Mouse (Mus musculus): ENCODE data around the gene Adm2. TPM values are rescaled to one million over a fixed set of nuclear protein-coding genes. Genes with fewer than 3 reads are reported as not detected.
A peak's percentile ranks its signal among the peaks of the same experiment; 100 is the strongest.

Gene Adm2
- total RNA-seq, 2 experiments from 2014 or later = not detected

DNA sequence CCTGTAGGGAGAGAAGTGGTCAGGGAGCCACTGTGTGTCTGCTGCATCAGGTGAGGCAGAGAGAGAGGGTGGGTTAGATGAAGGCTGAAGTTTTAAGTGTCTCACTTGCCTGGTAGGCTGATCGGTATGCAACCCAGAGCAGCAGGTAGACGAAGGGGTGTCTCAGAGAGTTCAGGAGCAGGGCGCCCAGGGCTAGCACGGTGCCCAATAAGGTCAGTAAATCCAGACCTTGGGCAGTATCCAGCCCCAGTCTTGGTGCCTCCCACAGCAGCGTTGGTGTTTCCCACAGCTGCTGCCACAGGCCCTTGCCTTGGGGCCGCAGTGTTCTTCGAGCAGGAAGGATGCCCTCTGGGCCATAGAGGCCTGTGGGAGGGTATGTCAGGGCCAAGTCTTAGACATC is 31.9 kb downstream of the Adm2 start:
- ATAC-seq (replicated peaks; ENCODE audit: poor library complexity) = no peak

DNA sequence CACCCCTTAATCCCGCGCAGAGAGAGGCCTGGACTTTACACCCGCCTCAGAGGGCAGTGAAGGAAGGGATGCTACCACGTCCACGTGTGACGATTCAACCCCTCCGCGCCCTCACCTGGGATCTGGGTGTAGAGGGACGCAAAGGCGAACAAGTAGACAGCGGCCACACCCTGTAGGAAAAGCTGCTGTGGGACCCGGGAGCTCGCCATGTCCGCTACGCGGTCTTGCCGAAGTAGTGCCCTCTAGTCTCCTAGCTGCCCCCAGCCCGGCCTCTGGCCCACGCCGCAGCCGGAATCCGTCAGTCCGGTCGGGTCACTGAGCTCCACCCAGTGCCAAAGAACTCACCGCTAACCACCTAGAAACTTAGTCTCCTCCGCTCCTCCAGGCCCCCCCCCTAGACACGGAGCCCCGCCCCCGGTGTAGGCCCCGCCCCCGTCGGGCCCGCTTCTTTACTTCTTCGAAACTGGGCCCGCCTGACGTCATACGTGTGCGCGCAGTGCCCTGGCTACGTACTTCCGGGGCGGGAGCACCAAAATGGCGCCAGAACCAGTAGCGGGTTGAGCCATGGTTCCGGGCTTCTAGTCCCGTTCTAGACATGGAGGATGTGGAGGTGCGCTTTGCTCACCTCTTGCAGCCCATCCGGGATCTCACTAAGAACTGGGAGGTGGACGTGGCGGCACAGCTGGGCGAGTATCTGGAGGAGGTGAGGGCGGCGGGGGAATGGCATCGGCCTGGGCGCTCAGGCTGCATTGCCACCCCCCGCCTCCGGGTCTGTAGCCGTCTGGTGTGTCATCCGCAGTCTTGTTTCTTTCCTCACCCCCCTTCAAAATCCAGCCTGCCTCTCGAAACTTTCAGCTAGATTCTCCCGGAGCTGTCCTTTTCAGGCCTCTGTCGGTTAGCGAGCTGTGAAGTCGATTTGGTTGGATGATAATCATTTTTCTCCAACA is 33.0 kb downstream of the Adm2 start, which contains the start of the genes Lmf2 and Ncaph2:
Gene Lmf2 (minus strand): TSS at position 419 of the 947 bp plus-strand sequence.
Gene Ncaph2 (plus strand): TSS at position 479 of the 947 bp plus-strand sequence.
- ATAC-seq (replicated peaks; ENCODE audit: poor library complexity) = peak; percentile 82

DNA sequence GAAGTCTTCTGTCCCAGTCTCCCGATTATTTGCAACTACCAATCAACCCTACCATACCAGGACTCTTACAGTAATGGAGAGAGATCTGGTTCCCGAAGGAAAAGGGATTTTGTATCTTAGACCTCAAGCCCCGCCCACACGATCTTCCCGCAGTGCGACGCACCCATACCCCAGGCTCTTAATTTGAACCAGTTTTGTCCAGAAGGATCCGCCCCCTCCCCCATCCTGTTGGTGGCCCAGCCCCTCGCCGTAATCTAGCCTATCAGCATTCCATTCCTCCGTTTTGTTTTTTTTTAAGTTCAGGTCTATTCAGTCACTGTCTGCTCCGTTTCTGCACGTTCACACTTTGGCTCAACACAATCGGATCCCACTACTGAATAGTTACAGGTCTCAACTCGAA is 33.9 kb downstream of the Adm2 start:
- ATAC-seq (replicated peaks; ENCODE audit: poor library complexity) = peak; percentile 75

GRCm38 (mm10) chr15:89358784-89359183 is 36.3 kb downstream of the Adm2 start:
- ATAC-seq (replicated peaks; ENCODE audit: poor library complexity) = no peak

GRCm38 (mm10) chr15:89363051-89363450 is 40.5 kb downstream of the Adm2 start:
- no peak for ATAC-seq (replicated peaks; ENCODE audit: poor library complexity)

- no peak for ATAC-seq (replicated peaks; ENCODE audit: poor library complexity)
Measured at GRCm38 (mm10) chr15:89365141-89365551, 42.6 kb downstream of the Adm2 start.

GRCm38 (mm10) chr15:89372068-89372467 is 49.5 kb downstream of the Adm2 start:
- no peak for ATAC-seq (replicated peaks; ENCODE audit: poor library complexity)

GRCm38 (mm10) chr15:89372536-89372935 is 50.0 kb downstream of the Adm2 start:
- ATAC-seq (replicated peaks; ENCODE audit: poor library complexity) = no peak

DNA sequence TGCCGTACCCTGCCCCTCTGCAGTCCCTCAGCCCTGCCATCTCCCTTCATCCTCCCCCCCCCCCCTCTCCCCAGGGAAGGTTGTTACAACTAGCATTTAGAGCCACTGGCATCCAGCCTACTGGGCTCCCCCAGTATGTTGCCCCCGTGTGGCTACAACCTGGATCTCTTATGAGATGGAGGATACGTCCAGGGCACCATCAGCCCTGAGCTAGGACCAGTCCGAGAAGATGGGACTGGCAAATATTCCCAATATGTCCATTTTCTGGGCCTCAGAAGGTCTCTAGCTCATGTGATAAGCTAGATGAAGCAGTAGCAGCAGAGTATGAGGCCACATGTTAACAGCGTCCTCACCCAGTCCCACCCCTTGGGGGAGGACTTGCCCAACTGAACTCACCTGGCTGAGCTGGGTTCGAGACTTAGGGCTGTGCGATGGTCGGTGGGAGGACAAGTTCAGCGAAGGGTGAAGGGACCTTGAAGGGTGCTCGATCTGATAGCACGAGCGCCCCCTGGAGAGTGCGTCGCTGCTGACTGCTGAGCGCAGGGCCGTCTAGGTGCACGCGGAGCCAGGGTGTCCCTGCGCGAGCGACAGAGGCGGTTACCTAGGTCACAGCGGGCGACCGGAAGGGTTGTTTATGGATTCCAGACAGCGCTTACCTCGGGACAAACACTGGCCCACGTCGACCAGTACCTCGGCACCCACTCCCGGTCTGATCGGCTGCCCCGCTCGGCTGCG is 50.7 kb downstream of the Adm2 start:
- ATAC-seq (replicated peaks; ENCODE audit: poor library complexity) = peak; percentile 73

DNA sequence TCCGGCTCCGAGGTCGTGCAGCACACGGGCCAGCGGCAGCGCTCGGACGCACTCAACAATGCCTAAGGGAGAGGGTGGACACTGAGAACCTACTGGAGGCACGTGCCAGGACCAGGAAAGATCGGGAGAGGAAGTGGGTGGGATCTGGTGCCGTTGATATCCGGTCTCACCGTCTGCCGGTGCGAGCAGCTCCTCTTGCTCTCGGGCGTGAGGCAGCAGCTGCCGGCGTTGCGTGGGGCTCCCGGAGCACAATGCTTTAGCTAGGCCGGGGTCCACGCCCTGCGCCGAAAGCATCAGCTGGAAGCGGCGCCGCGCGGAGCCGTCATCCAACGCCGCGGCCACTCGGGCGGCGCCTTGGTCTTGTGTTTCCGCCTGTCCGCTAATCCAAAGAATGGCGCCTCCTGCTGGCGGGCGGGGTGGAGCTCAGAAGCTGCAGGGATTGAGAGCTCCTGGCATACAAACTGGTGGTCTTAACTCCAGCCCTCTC is 51.3 kb downstream of the Adm2 start, which contains the start of gene Sco2:
Gene Sco2 (minus strand): TSS at position 85 of the 487 bp plus-strand sequence.
- ATAC-seq (replicated peaks; ENCODE audit: poor library complexity) = peak; percentile 54

Other genes starting within 250 kb of the Adm2 start
- gene Trabd, start 247.6 kb upstream of the Adm2 start, total RNA-seq (2015) = 27.4 and 29.7 TPM in 2 replicates
- gene Trabd, start 247.6 kb upstream of the Adm2 start, total RNA-seq (2017) = 38.0 and 38.6 TPM in 2 replicates
- gene Selenoo, start 233.6 kb upstream of the Adm2 start, total RNA-seq (2015) = 10.1 and 13.4 TPM in 2 replicates
- 12.2 and 14.4 TPM in 2 replicates for gene Selenoo, start 233.6 kb upstream of the Adm2 start, total RNA-seq (2017)
- gene Tubgcp6, start 199.6 kb upstream of the Adm2 start, total RNA-seq (2015) = 22.2 and 24.7 TPM in 2 replicates
- gene Tubgcp6, start 199.6 kb upstream of the Adm2 start, total RNA-seq (2017) = 16.6 and 35.5 TPM in 2 replicates
- 4.0 and 5.6 TPM in 2 replicates for gene Hdac10, start 194.0 kb upstream of the Adm2 start, total RNA-seq (2015)
- 9.8 and 12.0 TPM in 2 replicates for gene Hdac10, start 194.0 kb upstream of the Adm2 start, total RNA-seq (2017)
- gene Mapk12, start 182.0 kb upstream of the Adm2 start, total RNA-seq (2015) = 0.49 TPM in 1 of 2 replicates, not detected in the other
- gene Mapk12, start 182.0 kb upstream of the Adm2 start, total RNA-seq (2017) = 0.04 and 0.47 TPM in 2 replicates
- not detected in 2 replicates for gene Mapk11, start 173.1 kb upstream of the Adm2 start, total RNA-seq (2015)
- 0.10 TPM in 1 of 2 replicates, not detected in the other for gene Mapk11, start 173.1 kb upstream of the Adm2 start, total RNA-seq (2017)
- gene Plxnb2, start 141.9 kb upstream of the Adm2 start, total RNA-seq (2015) = 12.1 and 12.6 TPM in 2 replicates
- gene Plxnb2, start 141.9 kb upstream of the Adm2 start, total RNA-seq (2017) = 9.3 and 14.5 TPM in 2 replicates
- 1.6 and 2.4 TPM in 2 replicates for gene Dennd6b, start 126.2 kb upstream of the Adm2 start, total RNA-seq (2015)
- gene Dennd6b, start 126.2 kb upstream of the Adm2 start, total RNA-seq (2017) = 1.3 and 2.5 TPM in 2 replicates
- 8.5 and 11.8 TPM in 2 replicates for gene Ppp6r2, start 111.2 kb upstream of the Adm2 start, total RNA-seq (2015)
- 9.8 and 11.2 TPM in 2 replicates for gene Ppp6r2, start 111.2 kb upstream of the Adm2 start, total RNA-seq (2017)
- 92.1 and 94.9 TPM in 2 replicates for gene Sbf1, start 7.4 kb upstream of the Adm2 start, total RNA-seq (2015)
- 50.0 and 52.1 TPM in 2 replicates for gene Sbf1, start 7.4 kb upstream of the Adm2 start, total RNA-seq (2017)
- gene Miox, start 11.7 kb downstream of the Adm2 start, total RNA-seq (2015) = not detected in 2 replicates
- gene Miox, start 11.7 kb downstream of the Adm2 start, total RNA-seq (2017) = not detected in 2 replicates
- 14.0 and 16.6 TPM in 2 replicates for gene Lmf2, start 32.9 kb downstream of the Adm2 start, total RNA-seq (2015)
- 7.4 and 11.7 TPM in 2 replicates for gene Lmf2, start 32.9 kb downstream of the Adm2 start, total RNA-seq (2017)
- 82.4 and 115 TPM in 2 replicates for gene Ncaph2, start 33.0 kb downstream of the Adm2 start, total RNA-seq (2015)
- gene Ncaph2, start 33.0 kb downstream of the Adm2 start, total RNA-seq (2017) = 96.7 and 97.9 TPM in 2 replicates
- gene Sco2, start 51.1 kb downstream of the Adm2 start, total RNA-seq (2015) = 15.9 and 20.6 TPM in 2 replicates
- 14.4 and 14.7 TPM in 2 replicates for gene Sco2, start 51.1 kb downstream of the Adm2 start, total RNA-seq (2017)
- gene Tymp, start 54.3 kb downstream of the Adm2 start, total RNA-seq (2015) = 0.10 and 0.17 TPM in 2 replicates
- gene Tymp, start 54.3 kb downstream of the Adm2 start, total RNA-seq (2017) = 0.42 and 0.71 TPM in 2 replicates
- 0.90 and 2.7 TPM in 2 replicates for gene Odf3b, start 56.6 kb downstream of the Adm2 start, total RNA-seq (2015)
- gene Odf3b, start 56.6 kb downstream of the Adm2 start, total RNA-seq (2017) = 1.9 and 3.7 TPM in 2 replicates
- 0.07 TPM in 1 of 2 replicates, not detected in the other for gene Klhdc7b, start 62.2 kb downstream of the Adm2 start, total RNA-seq (2015)
- under 0.01 TPM in 1 of 2 replicates, not detected in the other for gene Klhdc7b, start 62.2 kb downstream of the Adm2 start, total RNA-seq (2017)
- gene Syce3, start 87.8 kb downstream of the Adm2 start, total RNA-seq (2015) = not detected in 2 replicates
- gene Syce3, start 87.8 kb downstream of the Adm2 start, total RNA-seq (2017) = not detected in 2 replicates
- gene Cpt1b, start 103.1 kb downstream of the Adm2 start, total RNA-seq (2015) = 1.5 and 1.9 TPM in 2 replicates
- 2.3 and 2.5 TPM in 2 replicates for gene Cpt1b, start 103.1 kb downstream of the Adm2 start, total RNA-seq (2017)
- gene C730034F03Rik, start 106.9 kb downstream of the Adm2 start, total RNA-seq (2015) = 0.98 and 3.6 TPM in 2 replicates
- gene C730034F03Rik, start 106.9 kb downstream of the Adm2 start, total RNA-seq (2017) = 3.7 and 5.5 TPM in 2 replicates
- 1.1 TPM in 1 of 2 replicates, not detected in the other for gene Gm44502, start 107.0 kb downstream of the Adm2 start, total RNA-seq (2015)
- gene Gm44502, start 107.0 kb downstream of the Adm2 start, total RNA-seq (2017) = 0.04 and 0.68 TPM in 2 replicates
- gene Chkb, start 107.2 kb downstream of the Adm2 start, total RNA-seq (2015) = 36.0 and 45.7 TPM in 2 replicates
- gene Chkb, start 107.2 kb downstream of the Adm2 start, total RNA-seq (2017) = 16.4 and 24.5 TPM in 2 replicates
- not detected in 2 replicates for gene Mapk8ip2, start 131.2 kb downstream of the Adm2 start, total RNA-seq (2015)
- not detected in 2 replicates for gene Mapk8ip2, start 131.2 kb downstream of the Adm2 start, total RNA-seq (2017)
- 7.1 and 7.3 TPM in 2 replicates for gene Arsa, start 154.7 kb downstream of the Adm2 start, total RNA-seq (2015)
- 8.8 and 13.9 TPM in 2 replicates for gene Arsa, start 154.7 kb downstream of the Adm2 start, total RNA-seq (2017)
- 1.8 and 4.2 TPM in 2 replicates for gene Shank3, start 176.9 kb downstream of the Adm2 start, total RNA-seq (2015)
- 1.3 and 3.1 TPM in 2 replicates for gene Shank3, start 176.9 kb downstream of the Adm2 start, total RNA-seq (2017)
- gene Acr, start 245.6 kb downstream of the Adm2 start, total RNA-seq (2015) = not detected in 2 replicates
- gene Acr, start 245.6 kb downstream of the Adm2 start, total RNA-seq (2017) = not detected in 2 replicates